Mouse (Mus musculus) stomach, postnatal 0 days (tissue): Measurements from ENCODE around the gene Klk1b3.

Source experiments
- CTCF ChIP-seq: IDR thresholded peaks from 2 replicates; pipeline ENCODE4 v1.5.1; 2016; ENCODE audit warnings: antibody characterized with exemption, low read depth, mild to moderate bottlenecking, moderate library complexity
- EP300 ChIP-seq: optimal IDR thresholded peaks from 2 replicates; pipeline ENCODE3; 2016; ENCODE audit warnings: antibody characterized with exemption

DNA sequence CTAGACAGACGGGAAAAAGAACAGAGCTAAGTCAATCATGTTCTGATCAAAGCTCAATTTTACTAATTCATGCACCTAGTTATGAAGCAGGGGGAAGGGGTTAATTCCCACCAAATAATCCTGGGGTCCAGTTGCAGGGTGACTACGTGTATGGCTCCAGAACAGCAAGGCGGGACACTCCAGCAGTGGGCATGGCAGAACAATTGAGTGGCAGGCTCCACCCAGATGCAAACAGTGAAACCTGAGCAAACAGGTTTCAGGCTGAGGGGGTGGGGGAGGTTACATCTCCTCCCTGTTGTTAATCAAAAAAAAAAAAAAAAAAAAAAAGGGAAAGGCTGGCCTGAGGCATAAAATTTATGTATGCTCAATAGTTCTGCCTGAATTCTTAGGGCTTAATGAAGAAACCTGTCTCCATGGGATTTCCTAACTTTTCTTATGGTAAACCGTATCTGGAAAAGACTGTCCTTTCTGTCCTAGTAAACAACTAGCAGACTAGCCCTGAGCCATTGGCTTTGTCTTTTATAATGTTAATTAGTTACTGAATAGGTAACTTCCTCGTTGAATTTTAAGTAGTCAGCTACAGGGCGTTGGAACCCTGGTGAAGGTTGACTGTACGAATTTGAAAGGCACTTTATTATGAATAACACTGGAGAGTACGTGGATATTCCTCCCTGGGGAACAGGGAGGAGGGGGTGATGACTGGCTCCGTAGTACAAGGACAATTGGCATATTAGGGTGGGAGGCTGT lies 18.5 kb upstream of the Klk1b3 start:
- TF ChIP-seq CTCF, result no peak
- no peak for TF ChIP-seq EP300
